Mouse (Mus musculus): ENCODE measurements around the gene Sec14l1. TPM values are rescaled to one million over a fixed set of nuclear protein-coding genes. Genes with fewer than 3 reads are reported as not detected.

The Sec14l1 gene
- total RNA-seq, 2 experiments from 2014 or later = 198 to 229 TPM

- intact Hi-C loops (cut with DNase I) = loop anchor here (5.0 kb wide), 2 partner anchors 37 to 53 kb away; no protein-coding TSS in a partner anchor
- TF ChIP-seq CTCF (IDR thresholded peaks at IDR 0.05) = no peak; the same call in 1 of the 2 replicates
- Histone ChIP-seq H3K4me3 (peak overlapping the region; percentile 4; the same call in 1 of the 2 replicates), H3K27ac (peak overlapping the region; percentile 83)
- peak; percentile 36 to 62 for DNase-seq (ENCODE audit: extremely low spot score in 1 of 2, low spot score in 2 of 2)
Observed at GRCm38 (mm10) chr11:117135457-117136290, 20.7 kb downstream of the Sec14l1 start.

DNA sequence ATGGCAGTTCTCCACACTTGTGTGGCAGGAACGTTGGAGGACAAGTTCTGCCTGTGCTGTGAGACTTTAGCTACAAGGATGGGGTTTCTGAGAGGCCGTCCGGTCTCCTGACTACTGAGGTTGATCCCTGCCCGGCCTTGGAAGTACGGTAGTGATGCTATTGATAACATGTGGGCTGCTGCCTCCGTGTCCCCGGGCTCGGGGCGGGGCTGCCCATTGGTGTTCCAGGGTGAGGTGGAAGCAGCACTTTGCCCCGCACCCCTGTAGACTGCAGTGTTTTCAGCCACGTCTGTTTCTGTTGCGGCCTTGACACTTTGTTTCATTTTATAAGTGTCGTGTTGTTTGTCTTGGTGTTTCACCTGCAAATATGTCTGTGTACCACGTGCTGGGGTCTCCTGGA is 21.9 kb downstream of the Sec14l1 start:
- DNase-seq (ENCODE audit: extremely low spot score in 1 of 2, low spot score in 2 of 2) = no peak
- intact Hi-C loops (cut with DNase I) = loop anchor here (5.0 kb wide), 2 partner anchors 35 to 55 kb away; no protein-coding TSS in a partner anchor
- Histone ChIP-seq H3K4me3 (no peak overlapping the region), H3K27ac (peak overlapping the region; percentile 2; the same call in 1 of the 2 replicates)
- TF ChIP-seq CTCF (IDR thresholded peaks at IDR 0.05) = no peak

GRCm38 (mm10) chr11:117138213-117138761 is 23.3 kb downstream of the Sec14l1 start:
- TF ChIP-seq CTCF (IDR thresholded peaks at IDR 0.05) = no peak
- intact Hi-C loops (cut with DNase I) = loop anchor here (5.0 kb wide), 2 partner anchors 34 to 56 kb away; no protein-coding TSS in a partner anchor
- no peak for DNase-seq (ENCODE audit: extremely low spot score in 1 of 2, low spot score in 2 of 2)
- no peak overlapping the region; the same call in 1 of the 2 replicates for H3K27ac ChIP-seq
- no peak overlapping the region for H3K4me3 ChIP-seq

GRCm38 (mm10) chr11:117138795-117139463 is 24.0 kb downstream of the Sec14l1 start:
- intact Hi-C loops (cut with DNase I) = loop anchor here (5.0 kb wide), 2 partner anchors 33 to 57 kb away; no protein-coding TSS in a partner anchor
- peak; percentile 3 for TF ChIP-seq CTCF (IDR thresholded peaks at IDR 0.05)
- no peak overlapping the region for H3K4me3 ChIP-seq
- peak overlapping the region; percentile 42; the same call in 1 of the 2 replicates for H3K27ac ChIP-seq
- no peak for DNase-seq (ENCODE audit: extremely low spot score in 1 of 2, low spot score in 2 of 2)

DNA sequence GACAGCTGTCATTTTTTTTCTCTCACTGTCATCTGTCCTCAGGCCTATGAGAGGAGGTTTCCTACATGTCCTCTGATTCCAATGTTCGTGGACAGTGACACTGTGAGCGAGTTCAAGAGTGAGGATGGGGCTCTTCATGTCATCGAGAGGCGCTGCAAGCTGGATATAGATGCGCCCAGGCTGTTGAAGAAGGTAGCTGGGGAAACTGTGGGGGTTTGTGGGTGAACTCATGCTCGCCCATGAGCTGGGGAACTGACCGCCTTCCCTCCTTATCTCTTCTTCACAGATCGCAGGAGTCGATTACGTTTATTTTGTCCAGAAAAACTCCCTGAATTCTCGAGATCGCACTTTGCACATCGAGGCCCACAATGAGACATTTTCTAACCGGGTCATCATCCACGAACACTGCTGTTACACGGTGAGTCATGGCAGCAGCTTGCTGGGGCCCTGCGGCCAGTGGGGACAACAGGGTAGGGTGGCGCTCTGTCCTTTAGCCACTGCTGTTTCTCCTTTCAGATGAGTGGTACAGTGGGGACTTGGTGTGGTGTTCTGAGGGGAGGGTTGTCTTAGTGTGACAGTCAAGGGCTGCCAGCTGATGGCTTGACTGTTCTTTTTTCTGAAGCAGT is 26.5 kb downstream of the Sec14l1 start:
- TF ChIP-seq CTCF (IDR thresholded peaks at IDR 0.05) = no peak
- Histone ChIP-seq H3K4me3 (no peak overlapping the region), H3K27ac (no peak overlapping the region)
- intact Hi-C loops (cut with DNase I) = no loop called here
- no peak for DNase-seq (ENCODE audit: extremely low spot score in 1 of 2, low spot score in 2 of 2)

GRCm38 (mm10) chr11:117142507-117142906 is 27.5 kb downstream of the Sec14l1 start:
- Histone ChIP-seq H3K4me3 (no peak overlapping the region), H3K27ac (no peak overlapping the region)
- intact Hi-C loops (cut with DNase I) = no loop called here
- no peak for TF ChIP-seq CTCF (IDR thresholded peaks at IDR 0.05)
- DNase-seq (ENCODE audit: extremely low spot score in 1 of 2, low spot score in 2 of 2) = no peak

- H3K4me3 ChIP-seq = no peak overlapping the region
Observed at GRCm38 (mm10) chr11:117145451-117146117, 30.6 kb downstream of the Sec14l1 start.

DNA sequence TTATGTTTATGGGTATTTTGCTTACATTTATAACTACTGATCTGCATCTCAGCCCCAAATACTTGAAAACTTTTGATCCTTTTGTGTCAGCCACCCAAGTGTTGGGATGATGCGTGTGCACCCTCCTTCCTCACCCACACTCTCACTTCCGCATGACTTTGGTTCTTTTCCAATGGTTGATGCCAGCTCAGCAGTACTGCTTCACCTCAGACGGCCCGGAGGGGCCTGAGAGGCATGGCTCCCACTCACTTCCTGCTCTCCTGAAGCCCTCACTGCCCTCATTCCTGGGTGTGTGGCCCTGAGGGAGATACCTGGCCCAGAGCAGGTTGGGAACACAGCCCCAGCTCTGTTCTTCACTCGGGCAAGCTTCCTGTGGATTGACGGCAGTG is 31.1 kb downstream of the Sec14l1 start:
- no peak for TF ChIP-seq CTCF (IDR thresholded peaks at IDR 0.05)
- DNase-seq (ENCODE audit: extremely low spot score in 1 of 2, low spot score in 2 of 2) = no peak
- intact Hi-C loops (cut with DNase I) = no loop called here
- H3K4me3 ChIP-seq = no peak overlapping the region
- H3K27ac ChIP-seq = no peak overlapping the region; the same call in 1 of the 2 replicates

More at GRCm38 (mm10) chr11:117145451-117146117, 30.6 kb downstream of the Sec14l1 start:
- peak; percentile 51 for TF ChIP-seq CTCF (IDR thresholded peaks at IDR 0.05)
- intact Hi-C loops (cut with DNase I) = no loop called here
- DNase-seq (ENCODE audit: extremely low spot score in 1 of 2, low spot score in 2 of 2) = no peak
- H3K27ac ChIP-seq = no peak overlapping the region

GRCm38 (mm10) chr11:117146776-117147536 is 32.0 kb downstream of the Sec14l1 start:
- H3K27ac ChIP-seq = no peak overlapping the region
- no peak for TF ChIP-seq CTCF (IDR thresholded peaks at IDR 0.05)
- intact Hi-C loops (cut with DNase I) = no loop called here
- H3K4me3 ChIP-seq = no peak overlapping the region
- DNase-seq (ENCODE audit: extremely low spot score in 1 of 2, low spot score in 2 of 2) = no peak

DNA sequence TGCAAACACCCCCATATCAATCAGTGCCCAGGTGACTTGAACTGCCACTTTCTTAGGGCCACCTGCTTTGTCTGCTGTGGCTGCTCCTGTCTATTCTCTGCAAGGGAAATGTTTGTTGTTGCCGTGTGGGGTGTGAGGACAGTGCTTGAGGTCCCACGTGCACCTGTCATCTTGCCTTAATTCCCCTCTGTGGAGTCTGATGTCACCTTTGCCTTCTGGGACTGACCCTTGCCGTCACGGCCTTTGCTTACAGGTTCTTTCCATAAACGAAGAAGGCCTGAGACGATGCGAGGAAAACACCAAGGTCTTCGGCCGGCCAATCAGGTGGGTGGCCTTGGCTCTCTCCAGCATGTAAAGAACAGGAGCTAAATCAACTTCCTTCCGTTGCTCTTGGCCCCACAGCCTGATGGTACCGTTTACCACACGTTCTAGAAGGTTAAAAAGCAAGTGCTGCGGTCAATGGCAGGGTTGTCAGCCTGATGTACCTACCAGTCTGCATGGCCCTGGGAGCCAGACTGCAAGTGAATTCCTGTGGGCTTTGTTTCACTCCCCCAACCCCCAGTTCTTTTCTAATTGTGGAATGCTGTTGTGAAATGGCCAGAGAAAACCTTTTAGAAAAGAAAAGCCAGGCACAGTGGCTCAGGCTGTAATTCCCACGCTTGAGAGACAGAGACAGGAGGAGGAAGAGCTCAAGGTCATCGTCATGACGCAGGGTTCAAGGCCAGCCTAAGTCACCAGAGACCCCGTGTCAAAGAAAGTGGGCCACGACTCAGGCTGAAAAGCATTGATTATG is 34.1 kb downstream of the Sec14l1 start:
- DNase-seq (ENCODE audit: extremely low spot score in 1 of 2, low spot score in 2 of 2) = no peak
- intact Hi-C loops (cut with DNase I) = no loop called here
- no peak for TF ChIP-seq CTCF (IDR thresholded peaks at IDR 0.05)
- no peak overlapping the region for H3K4me3 ChIP-seq
- H3K27ac ChIP-seq = peak overlapping the region; percentile 24

Measured in left cerebral cortex, adult 2 months (tissue).